Mouse (Mus musculus) left cerebral cortex, postnatal 4 days (tissue): ENCODE results near the gene Hes2. TPM values are rescaled to one million over a fixed set of nuclear protein-coding genes. Genes with fewer than 3 reads are reported as not detected.

Source experiments
- DNase-seq: peaks from one replicate; pipeline ENCODE4 v3.0.0-alpha.2; 2022
- intact Hi-C: fragments of 180-260 bp; cut with DNase I; formaldehyde crosslinking; loops from one replicate; pipeline ENCODE4 v1.15.1; 2025
- total RNA-seq, 2 experiments: library from RNA; stranded (reverse); gene quantifications; 2 replicates each; pipeline ENCODE4 v1.2.3; 2021

Gene Hes2
- not detected for total RNA-seq

DNA sequence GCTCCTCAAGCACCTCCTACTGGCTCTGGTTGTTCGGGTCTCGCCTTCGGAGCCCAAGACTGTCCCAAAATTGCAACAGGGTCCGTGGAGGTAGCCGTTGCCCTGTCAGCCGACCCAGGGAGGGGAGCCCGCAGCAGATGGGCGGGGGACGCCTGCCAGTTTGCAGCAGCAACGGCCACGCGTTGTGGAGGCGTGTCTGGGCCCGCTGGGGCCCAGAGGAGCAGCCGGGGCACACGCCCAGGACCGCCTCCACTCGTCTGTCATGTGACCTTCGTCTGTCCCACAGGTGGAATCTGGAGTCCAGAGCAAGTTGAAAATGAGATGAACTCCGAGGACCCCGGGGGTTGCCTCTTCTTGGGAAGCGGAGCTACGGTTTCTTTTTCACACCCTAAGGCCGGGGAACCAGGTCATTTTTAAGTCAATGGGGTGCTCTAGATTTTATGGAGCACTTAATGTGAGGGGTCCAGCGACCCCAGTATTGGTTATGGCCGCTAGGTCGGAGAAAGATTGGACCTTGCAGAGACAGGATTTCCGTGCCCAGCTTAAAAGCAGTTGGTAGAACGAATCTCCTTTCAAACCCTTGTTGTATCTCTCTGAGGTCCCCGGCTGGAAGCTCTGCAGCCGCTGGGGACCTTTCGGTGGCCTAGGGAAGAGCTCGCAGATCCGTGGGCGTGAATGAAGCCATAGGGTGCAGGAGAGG is at the start of gene Hes2:
Gene Hes2 (plus strand): TSS at position 283 of the 700 bp plus-strand sequence.
- intact Hi-C loops = no loop called here
- no peak for DNase-seq

DNA sequence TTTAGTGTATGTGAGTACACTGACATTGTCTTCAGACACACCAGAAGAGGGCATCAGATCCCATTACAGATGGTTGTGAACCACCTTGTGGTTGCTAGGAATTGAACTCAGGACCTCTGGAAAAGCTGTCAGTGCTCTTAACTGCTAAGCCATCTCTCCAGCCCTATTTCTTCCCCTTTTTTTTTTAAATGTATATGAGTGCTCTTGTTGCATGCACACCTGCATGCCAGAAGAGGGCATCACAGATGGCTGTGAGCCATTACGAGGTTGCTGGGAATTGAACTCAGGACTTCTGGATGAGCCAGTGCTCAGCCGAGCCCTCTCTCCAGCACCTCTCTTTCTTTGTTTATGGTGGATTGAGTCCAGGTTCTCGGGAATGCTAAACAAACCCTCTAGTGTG is 49.2 kb upstream of the Hes2 start:
- no peak for DNase-seq
- intact Hi-C loops = no loop called here

DNA sequence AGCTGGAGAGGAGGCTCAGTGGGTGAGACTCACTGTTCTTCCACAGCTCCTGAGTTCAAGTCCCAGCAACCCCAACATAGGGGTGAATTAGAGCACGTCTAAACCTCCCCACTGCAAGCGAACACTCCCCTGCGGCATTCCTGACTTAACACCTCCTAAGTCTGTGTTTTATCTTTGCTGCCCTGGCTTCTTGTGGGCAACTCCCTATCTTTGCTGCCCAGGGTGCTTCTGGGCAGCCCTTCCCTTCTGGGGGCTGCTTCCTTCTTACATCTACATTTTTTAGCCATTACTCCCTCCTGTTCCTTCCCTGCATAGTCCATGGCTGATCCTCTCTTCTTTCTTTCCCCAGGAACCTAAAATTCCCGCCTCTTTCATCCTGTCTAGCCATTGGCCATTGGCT is 48.0 kb upstream of the Hes2 start:
- intact Hi-C loops = no loop called here
- DNase-seq = no peak

DNA sequence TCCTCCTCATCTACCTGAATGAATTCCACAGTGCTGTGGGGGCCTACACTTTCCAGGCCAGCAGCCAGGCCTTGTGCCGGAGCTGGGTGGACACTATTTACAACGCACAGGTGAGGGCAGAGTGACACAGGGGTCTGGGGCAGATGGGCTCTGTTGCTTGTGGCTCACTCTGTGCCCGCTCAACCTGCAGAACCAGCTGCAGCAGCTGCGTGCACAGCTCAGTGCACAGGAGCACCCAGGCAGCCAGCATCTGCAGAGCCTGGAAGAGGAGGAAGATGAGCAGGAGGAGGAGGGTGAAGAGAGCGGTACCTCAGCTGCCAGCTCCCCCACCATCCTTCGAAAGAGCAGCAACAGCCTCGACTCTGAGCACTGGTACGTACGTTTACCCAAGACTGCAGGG is 46.3 kb upstream of the Hes2 start:
- intact Hi-C loops = no loop called here
- no peak for DNase-seq

DNA sequence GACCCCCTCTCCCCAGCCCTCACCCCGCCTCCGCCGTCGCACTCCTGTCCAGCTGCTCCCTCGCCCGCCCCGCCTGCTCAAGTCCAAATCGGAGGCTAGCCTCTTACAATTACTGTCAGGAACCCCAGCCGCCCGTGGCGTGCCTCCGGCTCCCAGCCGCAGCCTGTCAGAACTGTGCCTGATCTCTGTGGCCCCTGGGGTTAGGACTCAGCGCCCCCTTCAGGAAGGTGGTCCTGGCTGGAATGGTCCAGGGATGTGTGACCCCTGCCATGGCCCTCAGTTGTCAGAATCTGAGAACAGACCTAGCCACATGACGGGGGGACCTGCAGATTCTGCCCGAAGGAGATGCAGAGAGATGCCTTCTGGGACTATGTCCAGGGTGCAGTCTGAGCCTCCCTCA is 44.6 kb upstream of the Hes2 start:
- DNase-seq = no peak
- intact Hi-C loops = no loop called here

DNA sequence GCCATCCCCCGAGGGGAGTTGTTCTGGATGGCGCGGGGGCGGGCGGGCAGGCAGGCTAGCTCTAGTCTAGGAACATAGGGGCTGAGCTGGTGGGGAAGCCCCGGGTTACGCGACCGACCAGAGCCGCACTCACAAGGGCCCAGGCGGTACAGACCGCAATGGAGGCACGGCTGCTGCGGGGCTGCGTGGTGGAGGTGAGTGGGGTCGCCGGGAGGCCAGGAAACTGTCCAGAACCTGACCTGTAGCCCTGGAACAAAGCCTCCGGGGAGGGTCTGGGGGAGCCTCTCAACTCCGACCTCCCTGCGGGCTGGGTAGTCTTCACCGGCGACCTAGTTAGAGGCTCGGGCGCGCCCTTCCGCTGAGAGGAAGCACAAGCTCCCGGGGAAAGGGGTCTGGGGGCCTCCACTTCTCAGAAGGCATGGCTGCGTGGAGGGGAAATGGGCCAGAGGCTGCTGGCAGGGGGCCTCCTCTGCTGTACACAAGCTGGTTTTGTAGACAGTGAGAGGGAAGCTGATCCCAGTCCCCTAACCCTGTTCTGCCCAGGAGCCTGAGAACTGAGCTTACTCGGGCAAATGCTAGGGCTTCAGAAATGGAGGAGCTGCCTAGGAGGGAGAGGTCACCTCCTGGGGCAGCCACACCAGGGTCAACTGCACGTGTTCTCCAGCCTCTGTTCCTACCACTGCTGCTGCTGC is 42.6 kb upstream of the Hes2 start, which contains the start of gene Tnfrsf25:
Gene Tnfrsf25 (plus strand): TSS at position 14 of the 692 bp plus-strand sequence.
- intact Hi-C loops = no loop called here

DNA sequence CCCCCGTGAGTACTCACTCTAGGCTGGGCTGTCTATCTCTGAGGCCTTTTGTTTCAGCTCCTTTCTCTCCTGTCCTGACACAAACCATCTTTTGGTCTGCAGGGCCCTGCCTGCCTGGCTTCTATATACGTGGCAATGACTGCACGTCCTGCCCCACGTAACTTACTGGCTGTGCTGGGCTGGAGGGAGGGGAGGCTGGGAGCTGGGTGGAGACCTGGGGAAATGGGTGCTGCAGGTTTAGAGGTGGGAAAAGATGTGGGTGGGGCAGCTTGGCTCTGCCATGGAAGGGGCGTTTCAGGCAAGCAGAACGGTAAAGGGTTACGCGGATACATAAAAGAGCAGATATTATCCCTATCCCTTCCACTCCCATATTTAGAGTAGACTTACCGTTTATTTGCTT is 41.1 kb upstream of the Hes2 start:
- DNase-seq = no peak
- intact Hi-C loops = no loop called here

More for the DNA sequence above, 42.6 kb upstream of the Hes2 start, which contains the start of gene Tnfrsf25:
- DNase-seq = no peak

DNA sequence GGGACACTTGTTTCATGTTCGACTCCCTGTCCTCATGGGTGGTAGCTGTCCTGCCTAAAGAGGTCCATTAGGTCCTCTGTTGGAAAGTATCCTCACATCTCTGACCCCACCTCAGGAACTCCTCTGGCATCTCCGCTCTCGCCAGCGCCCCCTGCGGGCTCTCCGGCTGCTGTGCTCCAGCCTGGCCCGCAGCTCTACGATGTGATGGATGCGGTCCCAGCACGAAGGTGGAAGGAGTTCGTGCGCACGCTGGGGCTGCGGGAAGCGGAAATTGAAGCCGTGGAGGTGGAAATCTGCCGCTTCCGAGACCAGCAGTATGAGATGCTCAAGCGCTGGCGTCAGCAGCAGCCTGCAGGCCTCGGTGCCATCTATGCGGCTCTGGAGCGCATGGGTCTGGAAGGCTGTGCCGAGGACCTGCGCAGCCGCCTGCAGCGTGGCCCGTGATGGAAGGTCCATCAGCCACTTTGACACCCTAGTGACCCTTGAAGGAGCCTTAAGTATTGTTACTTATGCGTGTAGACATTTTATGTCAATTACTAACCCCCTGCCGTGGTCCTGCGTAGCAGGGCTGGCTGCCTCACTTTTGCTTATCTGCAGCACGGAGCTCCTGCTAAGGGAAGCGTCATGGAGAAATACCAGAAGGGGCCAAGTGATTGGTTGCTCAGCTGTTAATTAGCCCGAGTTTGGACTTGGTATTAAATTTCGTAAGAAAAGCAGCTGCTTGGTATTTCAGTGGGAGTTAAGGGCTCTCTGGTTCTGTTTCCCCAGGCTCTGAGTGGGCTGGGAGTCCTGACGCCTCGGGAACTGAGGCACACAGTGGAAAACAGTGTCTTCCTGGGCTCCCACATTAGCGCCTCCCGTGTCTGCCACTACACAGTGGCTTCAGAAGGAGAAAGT is 39.0 kb upstream of the Hes2 start:
- DNase-seq = peak; percentile 58

DNA sequence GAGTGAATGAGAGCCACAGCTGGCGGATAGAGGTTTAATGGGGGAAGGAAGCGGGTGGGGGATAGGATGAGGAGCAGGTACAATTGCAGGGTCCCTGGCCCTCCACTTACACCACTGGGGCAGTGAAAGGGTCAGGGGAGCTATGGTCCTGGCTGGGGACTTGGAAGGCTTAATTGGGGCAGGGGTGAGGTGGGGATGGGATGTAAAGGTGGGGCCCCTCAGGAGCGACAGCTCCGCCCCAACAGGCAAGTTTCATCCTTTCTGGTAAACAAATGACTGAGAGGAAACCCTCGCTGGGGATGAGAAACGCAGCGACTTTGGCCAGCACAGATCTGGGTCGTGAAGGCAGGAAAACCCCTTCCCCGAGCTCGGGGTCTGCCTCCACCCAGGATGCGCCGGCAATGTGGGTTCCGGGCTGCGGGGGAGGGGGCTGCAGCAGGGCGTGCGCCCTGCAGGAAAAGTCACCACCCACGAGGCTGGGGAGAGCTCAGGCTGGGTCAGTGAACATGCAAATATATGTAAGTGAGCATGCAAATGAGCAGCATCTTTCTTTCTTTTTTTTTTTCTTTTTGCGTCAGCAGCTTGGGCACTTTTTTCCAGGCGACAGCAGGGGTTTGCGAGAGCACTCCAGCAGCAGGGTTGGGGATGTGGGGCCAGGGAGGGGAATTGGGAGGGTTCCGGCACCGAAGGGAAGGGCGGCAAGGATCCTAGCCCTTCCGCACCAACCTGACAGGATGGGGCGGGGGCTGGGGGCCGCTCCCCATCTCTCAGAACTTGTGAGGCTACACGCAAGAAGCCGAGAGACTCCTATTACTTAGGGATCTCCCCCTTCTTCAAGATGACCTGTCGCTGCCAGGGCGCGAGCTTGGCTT is 38.1 kb upstream of the Hes2 start:
- no peak for DNase-seq
- intact Hi-C loops = no loop called here

More for the DNA sequence above, 39.0 kb upstream of the Hes2 start:
- intact Hi-C loops = no loop called here

DNA sequence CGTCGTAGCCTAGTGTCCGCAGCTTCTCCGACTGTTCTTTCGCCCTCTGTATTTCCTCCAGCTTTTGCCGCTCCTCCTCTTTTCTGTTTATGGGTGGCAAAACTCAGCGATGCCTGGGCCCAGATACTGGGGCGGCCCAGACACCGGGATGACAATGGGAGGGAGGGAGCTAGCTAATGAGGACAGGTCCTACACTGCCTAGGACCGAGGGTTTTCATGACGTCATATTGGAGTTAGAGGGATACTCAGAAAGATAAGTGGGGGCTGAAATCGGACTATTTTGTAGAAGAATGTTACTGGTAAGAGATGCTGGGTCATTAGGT is 37.5 kb upstream of the Hes2 start:
- intact Hi-C loops = no loop called here
- DNase-seq = no peak

DNA sequence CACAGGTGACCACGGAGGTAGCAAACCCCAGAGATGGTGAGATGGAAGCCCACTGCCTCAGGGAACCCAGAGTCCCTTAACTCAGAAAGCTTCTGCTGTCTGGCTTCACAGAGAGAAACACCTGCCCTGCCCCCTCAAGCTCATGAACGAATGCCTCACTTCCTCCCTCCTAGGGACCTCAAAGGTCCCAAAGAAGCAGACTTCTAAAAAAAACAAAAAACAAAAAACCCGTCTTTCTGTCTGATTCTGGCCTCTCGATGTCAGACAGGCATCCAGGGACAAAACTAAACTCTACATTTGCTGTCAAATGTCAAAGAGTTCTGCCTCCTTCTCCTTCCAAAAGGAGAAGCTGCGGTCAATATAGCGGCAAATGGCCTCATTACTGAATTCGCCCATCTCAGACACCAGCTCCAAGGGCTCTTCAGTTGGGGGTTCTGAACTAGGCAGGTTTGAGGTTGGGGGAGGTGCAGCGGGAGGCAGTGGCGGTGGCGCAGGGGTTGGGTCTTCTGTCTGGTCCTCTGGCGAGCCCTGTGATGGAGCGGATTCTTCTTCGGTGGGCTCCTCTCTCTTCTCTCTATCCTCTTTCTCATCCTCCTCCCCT is 34.2 kb upstream of the Hes2 start:
- intact Hi-C loops = no loop called here
- no peak for DNase-seq

DNA sequence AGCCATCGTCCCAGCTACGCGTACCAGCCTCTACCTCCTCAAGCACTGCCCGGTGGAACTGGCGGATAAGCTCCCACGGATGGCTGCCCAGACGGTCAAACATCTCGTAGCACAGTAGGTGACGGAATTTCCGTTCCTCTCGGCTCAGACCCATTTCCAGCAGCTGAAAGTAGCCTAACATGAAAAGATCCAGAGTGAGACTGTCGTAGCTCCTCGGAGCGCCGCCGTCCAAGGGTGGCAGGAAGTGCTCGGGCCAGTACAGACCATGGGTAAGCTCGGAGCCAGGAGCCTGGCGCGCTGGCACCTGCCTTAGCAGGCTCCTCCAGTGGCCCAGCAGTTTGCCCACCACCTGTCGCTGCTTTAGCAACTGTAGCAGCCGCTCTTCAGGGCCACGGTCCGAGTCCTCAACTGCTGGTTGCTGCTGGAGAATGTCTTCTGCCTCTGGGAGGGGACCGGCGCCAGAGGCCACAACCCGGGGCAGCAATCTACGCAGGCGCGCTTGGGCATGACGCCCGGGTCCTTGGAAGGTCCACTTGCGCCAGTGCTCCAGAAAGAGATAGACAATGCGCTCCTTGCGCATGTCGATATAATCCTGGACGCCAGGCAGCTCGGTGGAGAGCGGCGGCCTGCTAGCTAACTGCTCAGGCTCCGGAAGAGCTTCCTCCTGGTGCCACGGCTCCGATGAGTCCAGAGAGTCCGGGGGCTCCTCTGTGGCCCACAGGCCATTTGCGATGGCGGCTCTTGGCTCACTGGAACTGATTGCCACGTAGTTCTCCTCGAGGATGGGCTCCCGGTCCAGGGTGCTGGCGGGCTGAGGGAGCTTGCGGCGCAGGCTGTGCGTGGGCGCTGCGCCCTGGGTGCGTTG is 33.3 kb upstream of the Hes2 start:
- intact Hi-C loops = no loop called here
- no peak for DNase-seq

DNA sequence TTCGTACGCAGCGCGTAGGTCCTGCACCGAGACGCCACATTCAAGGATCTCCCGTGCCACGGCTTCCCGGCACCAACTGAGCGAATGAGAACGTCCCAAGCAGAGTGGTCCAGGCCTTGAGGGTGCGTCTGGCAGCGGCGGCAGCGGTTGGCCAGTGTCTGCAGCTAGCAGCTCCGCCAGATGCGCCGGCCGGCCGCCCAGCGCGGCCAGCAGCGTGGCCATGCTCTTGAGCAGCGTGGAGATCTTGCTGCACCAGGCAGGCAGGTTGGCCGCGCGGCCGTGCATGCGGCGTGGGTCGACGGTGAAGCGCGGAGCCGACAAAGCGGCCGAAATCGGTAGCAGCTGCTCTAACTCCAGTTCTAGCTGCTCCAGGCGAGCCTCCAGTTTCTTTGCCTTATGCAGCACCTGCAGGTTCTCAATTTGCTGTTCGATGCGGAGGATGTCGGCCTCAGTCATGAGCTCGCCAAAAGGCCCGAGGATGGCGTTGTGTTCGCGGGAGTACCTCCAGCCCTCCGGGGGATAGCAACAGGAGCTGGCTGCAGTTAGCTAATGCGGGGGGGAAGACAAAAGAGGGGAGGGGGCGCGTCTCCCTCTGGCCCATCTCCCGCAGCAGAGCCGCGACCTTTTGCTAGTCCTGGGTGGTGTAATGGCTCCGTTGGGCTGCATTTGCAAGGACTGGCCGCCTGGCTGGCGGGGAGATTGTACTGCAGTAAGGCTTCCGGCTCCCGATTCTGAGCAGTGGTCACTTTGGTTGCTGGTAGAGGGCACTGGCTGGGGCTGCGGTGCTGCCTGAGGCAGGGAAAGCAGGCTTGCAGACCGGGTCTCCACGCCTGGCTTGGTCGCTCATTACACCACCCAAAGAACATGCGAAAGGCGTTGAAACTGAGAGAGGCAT is 32.4 kb upstream of the Hes2 start:
- DNase-seq = no peak
- intact Hi-C loops = no loop called here

DNA sequence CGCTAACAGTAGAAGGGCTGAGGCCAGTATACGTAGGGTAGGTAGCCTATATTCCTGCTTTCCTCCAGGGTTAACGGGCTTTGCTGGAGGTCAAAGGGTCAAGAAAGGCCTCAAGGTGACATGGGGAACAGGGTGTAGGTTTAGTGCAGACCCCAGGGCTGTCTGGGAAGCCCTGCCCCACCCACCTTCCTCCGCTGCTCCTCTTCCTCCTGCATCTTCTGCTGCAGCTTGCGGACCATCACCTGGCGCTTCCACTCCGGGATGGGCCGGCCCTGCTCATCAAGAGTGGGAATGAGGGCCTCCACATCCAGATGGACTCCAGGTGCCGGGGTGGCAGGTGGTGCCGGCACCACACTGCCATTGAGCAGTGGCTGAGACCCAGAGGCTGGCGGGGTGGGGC is 30.8 kb upstream of the Hes2 start:
- intact Hi-C loops = no loop called here
- no peak for DNase-seq

DNA sequence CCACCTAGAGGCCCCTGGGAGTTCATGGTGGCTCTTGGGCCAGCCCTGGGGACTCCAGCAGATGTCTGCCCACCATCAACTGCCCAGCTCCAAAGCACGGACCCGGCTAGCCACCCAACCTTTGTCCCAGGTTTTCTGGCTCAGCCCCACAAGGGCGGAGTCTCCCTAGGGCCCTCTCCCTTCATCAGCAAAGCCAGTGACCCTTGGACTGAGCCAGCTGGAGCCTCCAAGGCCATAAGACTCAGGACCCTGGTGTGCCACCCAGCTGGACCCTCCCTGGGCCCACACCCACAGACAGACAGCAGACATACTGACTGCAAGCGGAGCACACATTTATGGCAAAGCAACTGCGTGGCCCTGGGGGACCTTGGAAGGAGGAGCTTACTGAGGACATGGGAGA is 29.9 kb upstream of the Hes2 start:
- DNase-seq = no peak
- intact Hi-C loops = no loop called here

DNA sequence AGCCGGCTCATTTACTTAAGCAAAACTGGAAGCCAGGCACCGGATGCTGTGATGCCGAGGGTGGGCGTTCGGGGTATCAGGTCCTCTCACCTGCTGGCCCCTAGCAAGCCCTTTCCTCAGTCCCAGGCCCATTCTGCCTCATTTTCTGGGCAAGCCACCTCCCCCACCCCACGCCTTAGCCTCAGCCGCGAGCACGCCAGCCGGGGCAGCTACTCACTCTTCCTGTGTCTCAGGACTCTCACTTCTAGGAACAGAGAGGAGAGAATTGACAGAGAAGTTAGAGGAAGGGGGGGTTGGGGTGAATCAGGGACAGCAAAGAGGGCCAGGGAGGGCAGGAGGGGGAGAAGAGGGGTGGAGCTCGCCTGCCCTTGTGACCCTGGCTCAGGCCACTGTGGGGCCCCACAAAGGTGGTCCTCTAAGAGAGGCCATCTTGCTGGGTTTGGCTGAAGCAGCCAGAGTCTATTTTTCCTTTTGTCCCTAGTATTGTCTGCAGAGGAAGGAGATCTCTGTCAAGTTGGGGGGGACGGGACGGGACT is 29.2 kb upstream of the Hes2 start:
- no peak for DNase-seq
- intact Hi-C loops = no loop called here

DNA sequence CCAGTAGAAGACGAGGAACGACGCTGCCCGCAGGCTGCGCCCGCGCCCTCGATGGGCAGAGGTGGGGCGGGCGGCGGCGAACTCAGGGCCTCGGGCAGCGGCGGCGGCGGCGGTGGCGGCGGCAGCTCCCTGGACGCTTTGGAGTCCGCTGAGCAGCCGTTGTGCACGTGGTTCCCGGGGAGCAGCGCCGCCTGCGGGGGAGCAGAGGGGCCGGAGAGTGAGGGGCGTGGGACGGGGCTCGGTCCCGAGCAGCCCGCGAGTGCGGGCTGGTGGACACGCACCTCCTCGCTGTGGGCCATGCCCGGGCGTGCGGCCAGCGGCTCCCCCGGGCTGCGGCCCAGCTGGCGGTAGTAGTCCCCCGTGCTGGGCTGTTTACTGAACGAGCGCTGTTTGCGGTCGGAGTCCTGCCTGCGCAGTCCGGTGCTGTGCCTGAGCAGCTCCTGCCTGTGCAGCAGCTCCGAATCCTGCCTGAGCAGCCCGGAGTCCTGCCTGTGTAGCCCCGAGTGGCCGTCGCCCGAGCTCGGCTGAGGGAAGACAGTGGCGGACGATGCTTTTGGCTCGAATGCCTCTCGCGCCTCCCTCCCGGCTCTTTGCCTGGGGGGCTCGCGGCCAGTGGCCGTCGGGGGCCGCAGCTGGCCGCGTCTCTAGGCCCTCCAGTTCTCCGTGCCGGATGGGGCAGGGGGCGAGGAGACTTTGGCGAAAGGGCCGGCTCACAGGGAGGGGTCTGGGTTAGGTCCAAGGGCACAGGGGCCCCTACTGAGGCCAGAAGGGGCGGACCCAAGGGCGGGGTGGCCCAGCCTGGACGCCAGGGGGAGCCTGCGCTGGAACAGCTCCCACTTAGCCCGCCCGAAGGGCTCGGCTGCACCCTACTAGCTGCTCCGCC is 27.7 kb upstream of the Hes2 start:
- peak; percentile 48 for DNase-seq
- intact Hi-C loops = no loop called here
